Mouse (Mus musculus): ENCODE measurements at regions not wholly inside any gene's neighbourhood (a gene's known extent, or its start where the extent isn't known, plus 50 kb on each side); places are given as distances from the start of the nearest gene placed in this dataset.

GRCm38 (mm10) chr17:76081780-76082179 lies 530.0 kb upstream of the Fam98a start:
- no peak for TF ChIP-seq CTCF (IDR thresholded peaks at IDR 0.05; ENCODE audit: borderline replicate concordance, insufficient read depth, low read length)
- no peak for TF ChIP-seq POLR2A (IDR thresholded peaks at IDR 0.05; ENCODE audit: low read depth, low read length)
